8 mouse cellular contexts compared by ENCODE assay signal in genomic region chr14:105732221-105733012, GRCm38 (mm10).
DNase-seq lines count a peak whose midpoint lies in the region; ATAC-seq and TF ChIP-seq lines count a peak whose summit lies in the region.

No protein-coding gene starts in this region.

- peak overlapping the region; percentile 45 for H3K4me3 ChIP-seq in spleen, adult 2 months (ENCODE audit: extremely low read depth, insufficient read depth, insufficient read length)
- peak overlapping the region; percentile 36 for H3K4me3 ChIP-seq in embryonic facial prominence, embryonic 15.5 days (replicated peaks)
- peak overlapping the region; percentile 35 for H3K4me3 ChIP-seq in heart, embryonic 11.5 days (ENCODE audit: low read depth, low read length)
- H3K4me3 ChIP-seq in kidney, embryonic 16.5 days (ENCODE audit: low read length) = peak overlapping the region; percentile 46
- peak overlapping the region; percentile 14; the same call in 1 of the 2 replicates for H3K4me3 ChIP-seq in liver, adult 2 months (ENCODE audit: insufficient read depth, low read depth, low read length)
- peak overlapping the region; percentile 44 for H3K4me3 ChIP-seq in stomach, embryonic 16.5 days (replicated peaks; ENCODE audit: low read length)

- H3K9ac ChIP-seq in embryonic facial prominence, embryonic 15.5 days = peak overlapping the region; percentile 26
- peak overlapping the region; percentile 50 for H3K9ac ChIP-seq in heart, embryonic 11.5 days (ENCODE audit: low read depth, low read length)
- peak overlapping the region; percentile 65 for H3K9ac ChIP-seq in kidney, embryonic 16.5 days (replicated peaks; ENCODE audit: low read length)
- peak overlapping the region; percentile 11; the same call in 1 of the 2 replicates for H3K9ac ChIP-seq in liver, adult 2 months (ENCODE audit: low read depth, low read length)
- peak overlapping the region; percentile 69 for H3K9ac ChIP-seq in stomach, embryonic 16.5 days (ENCODE audit: low read length)

- peak in 1 of 2 experiments; percentile 3 for DNase-seq in spleen, adult 2 months (ENCODE audit: low read depth in 1 of 2, low spot score in 2 of 2)
- DNase-seq in spleen, adult 12 weeks (ENCODE audit: low spot score) = no peak
- DNase-seq in liver, adult 2 months (ENCODE audit: extremely low read depth, low read depth, low spot score) = peak; percentile 82

- H3K9me3 ChIP-seq in embryonic facial prominence, embryonic 15.5 days (replicated peaks) = no peaks in the 10 kb centered on the region
- H3K9me3 ChIP-seq in heart, embryonic 11.5 days (replicated peaks; ENCODE audit: control insufficient read depth, low read length) = no peaks in the 10 kb centered on the region
- H3K9me3 ChIP-seq in kidney, embryonic 16.5 days (ENCODE audit: low read length) = no peaks in the 10 kb centered on the region
- H3K9me3 ChIP-seq in stomach, embryonic 16.5 days (replicated peaks; ENCODE audit: control insufficient read depth, low read length) = no peaks in the 10 kb centered on the region

- H3K79me2 ChIP-seq in liver, adult 2 months (ENCODE audit: control insufficient read depth, insufficient read depth, low read length) = no peaks in the 10 kb centered on the region

- peak overlapping the region; percentile 60 for H3K4me2 ChIP-seq in embryonic facial prominence, embryonic 15.5 days (replicated peaks)
- H3K4me2 ChIP-seq in heart, embryonic 11.5 days = peak overlapping the region; percentile 59
- peak overlapping the region; percentile 62 for H3K4me2 ChIP-seq in kidney, embryonic 16.5 days (replicated peaks; ENCODE audit: low read depth, low read length)
- H3K4me2 ChIP-seq in stomach, embryonic 16.5 days (ENCODE audit: low read depth, low read length) = peak overlapping the region; percentile 77

- no peak for TF ChIP-seq CTCF in spleen, adult 2 months (IDR thresholded peaks at IDR 0.05; ENCODE audit: extremely low read depth, insufficient read depth, insufficient read length, insufficient replicate concordance)
- TF ChIP-seq CTCF in liver, adult 2 months (IDR thresholded peaks at IDR 0.05; ENCODE audit: low read depth, low read length) = no peak

- H3K36me3 ChIP-seq in spleen, adult 2 months (ENCODE audit: control insufficient read depth, insufficient read depth, low read length) = no peaks in the 10 kb centered on the region
- no peaks in the 10 kb centered on the region for H3K36me3 ChIP-seq in embryonic facial prominence, embryonic 15.5 days
- H3K36me3 ChIP-seq in heart, embryonic 11.5 days (ENCODE audit: control insufficient read depth, insufficient read depth, low read length) = no peaks in the 10 kb centered on the region
- H3K36me3 ChIP-seq in kidney, embryonic 16.5 days (ENCODE audit: insufficient read depth, low read length) = no peaks in the 10 kb centered on the region
- H3K36me3 ChIP-seq in liver, adult 2 months (ENCODE audit: control insufficient read depth, insufficient read depth, low read length) = no peaks in the 10 kb centered on the region
- H3K36me3 ChIP-seq in stomach, embryonic 16.5 days (ENCODE audit: control insufficient read depth, insufficient read depth, low read length) = no peaks in the 10 kb centered on the region

- no peaks in the 10 kb centered on the region; the same call in 1 of the 2 replicates for H3K4me1 ChIP-seq in spleen, adult 2 months (ENCODE audit: control insufficient read depth, insufficient read depth, insufficient read length)
- H3K4me1 ChIP-seq in embryonic facial prominence, embryonic 15.5 days = peaks cover 34% of the 10 kb centered on the region
- peaks cover 15% of the 10 kb centered on the region for H3K4me1 ChIP-seq in heart, embryonic 11.5 days (ENCODE audit: control insufficient read depth, insufficient read depth, low read length)
- H3K4me1 ChIP-seq in kidney, embryonic 16.5 days (ENCODE audit: insufficient read depth, low read length) = peaks cover 25% of the 10 kb centered on the region
- peaks cover 7% of the 10 kb centered on the region for H3K4me1 ChIP-seq in liver, adult 2 months (ENCODE audit: control insufficient read depth, insufficient read depth, low read length)
- H3K4me1 ChIP-seq in stomach, embryonic 16.5 days (ENCODE audit: control insufficient read depth, insufficient read depth, low read length) = peaks cover 20% of the 10 kb centered on the region

- H3K27ac ChIP-seq in spleen, adult 2 months (ENCODE audit: insufficient read depth, low read length) = peak overlapping the region; percentile 33
- H3K27ac ChIP-seq in embryonic facial prominence, embryonic 15.5 days (replicated peaks) = peak overlapping the region; percentile 87
- peak overlapping the region; percentile 95 for H3K27ac ChIP-seq in heart, embryonic 11.5 days (ENCODE audit: low read depth, low read length)
- peak overlapping the region; percentile 96 for H3K27ac ChIP-seq in kidney, embryonic 16.5 days (ENCODE audit: low read length)
- peak overlapping the region; percentile 5 for H3K27ac ChIP-seq in liver, adult 2 months (replicated peaks; ENCODE audit: insufficient read depth, low read depth, low read length)
- H3K27ac ChIP-seq in stomach, embryonic 16.5 days (ENCODE audit: low read length) = peak overlapping the region; percentile 97

- ATAC-seq in embryonic facial prominence, embryonic 15.5 days (ENCODE audit: insufficient number of reproducible peaks, low FRiP score, low TSS enrichment, low read depth) = peak; percentile 84
- ATAC-seq in heart, embryonic 11.5 days (replicated peaks; ENCODE audit: insufficient number of reproducible peaks, low FRiP score, low TSS enrichment) = peak; percentile 90
- peak; percentile 99 for ATAC-seq in kidney, embryonic 16.5 days (ENCODE audit: low FRiP score, low TSS enrichment)
- ATAC-seq in monocyte, adult 5-6 weeks (replicated peaks; ENCODE audit: insufficient number of reproducible peaks, low FRiP score, low TSS enrichment, poor library complexity, severe bottlenecking) = peak; percentile 53; the same call in 1 of the 2 replicates
- peak; percentile 98 for ATAC-seq in stomach, embryonic 16.5 days (ENCODE audit: insufficient read depth, low FRiP score)

- no peak for TF ChIP-seq POLR2A in spleen, adult 2 months (IDR thresholded peaks at IDR 0.05; ENCODE audit: low read depth, low read length)
- TF ChIP-seq POLR2A in liver, adult 2 months (IDR thresholded peaks at IDR 0.05; ENCODE audit: extremely low read depth, insufficient read depth, low read length) = no peak

- no peaks in the 10 kb centered on the region for H3K27me3 ChIP-seq in spleen, adult 2 months (ENCODE audit: control insufficient read depth, insufficient read depth, low read length)
- no peaks in the 10 kb centered on the region for H3K27me3 ChIP-seq in embryonic facial prominence, embryonic 15.5 days
- H3K27me3 ChIP-seq in heart, embryonic 11.5 days (ENCODE audit: control insufficient read depth, insufficient read depth, low read length) = no peaks in the 10 kb centered on the region
- H3K27me3 ChIP-seq in kidney, embryonic 16.5 days (ENCODE audit: insufficient read depth, low read length) = no peaks in the 10 kb centered on the region
- peaks cover 6% of the 10 kb centered on the region for H3K27me3 ChIP-seq in liver, adult 2 months (ENCODE audit: control insufficient read depth, insufficient read depth, low read length)
- H3K27me3 ChIP-seq in stomach, embryonic 16.5 days (ENCODE audit: control insufficient read depth, insufficient read depth, low read length) = no peaks in the 10 kb centered on the region

- WGBS in spleen, adult 2 months = 3% methylated on average over 13 of the region's 13 CpGs
- 2% methylated on average over 13 of the region's 13 CpGs for WGBS in embryonic facial prominence, embryonic 15.5 days
- WGBS in heart, embryonic 11.5 days (ENCODE audit: insufficient replicate concordance) = under 1% methylated on average over 13 of the region's 13 CpGs
- 0% methylated on average over 13 of the region's 13 CpGs for WGBS in kidney, embryonic 16.5 days
- 1% methylated on average over 13 of the region's 13 CpGs for WGBS in liver, adult 2 months
- WGBS in stomach, embryonic 16.5 days = under 1% methylated on average over 13 of the region's 13 CpGs

Comparison
In these comparisons a context has a peak if more than half of its experiments do, and no peak if none do; other contexts are left out.
1. H3K27ac ChIP-seq: peak in every context shown above with its lines; median percentile 97 in stomach, embryonic 16.5 days; 96 in kidney, embryonic 16.5 days; 95 in heart, embryonic 11.5 days; 87 in embryonic facial prominence, embryonic 15.5 days; 33 in spleen, adult 2 months; 5 in liver, adult 2 months.
2. H3K9ac ChIP-seq: peak in every context shown above with its lines; median percentile 69 in stomach, embryonic 16.5 days; 65 in kidney, embryonic 16.5 days; 50 in heart, embryonic 11.5 days; 26 in embryonic facial prominence, embryonic 15.5 days; 11 in liver, adult 2 months.